Mouse (Mus musculus) stomach, postnatal 0 days (tissue): ENCODE measurements around the gene Trim66. TPM values are rescaled to one million over a fixed set of nuclear protein-coding genes. Genes with fewer than 3 reads are reported as not detected.

Source experiments
- ATAC-seq: fragments of 200-750 bp; cut with Nextera tagmentation; 2 replicates; pipeline ENCODE4 v1.8.0; 2017; ENCODE audit not compliant: low FRiP score, low TSS enrichment
- DNase-seq: peaks from one replicate; pipeline ENCODE4 v3.0.0-alpha.2; 2016; ENCODE audit warnings: low spot score
- H3K27ac ChIP-seq: fragments of 300-500 bp; sonication (generic); replicated peaks from 2 replicates; pipeline ENCODE4 v1.5.1; 2014; ENCODE audit warnings: mild to moderate bottlenecking, control low read depth
- H3K27me3 ChIP-seq: fragments of 300-500 bp; sonication (generic); 2 replicates; pipeline ENCODE4 v1.6.1; 2014; ENCODE audit warnings: low read length; ENCODE audit not compliant: control insufficient read depth, insufficient read depth
- H3K36me3 ChIP-seq: fragments of 300-500 bp; sonication (generic); 2 replicates; pipeline ENCODE4 v1.6.1; 2014; ENCODE audit warnings: low read length, mixed read lengths; ENCODE audit not compliant: control insufficient read depth, insufficient read depth
- H3K4me1 ChIP-seq: fragments of 300-500 bp; sonication (generic); replicated peaks from 2 replicates; pipeline ENCODE4 v1.6.1; 2014; ENCODE audit warnings: antibody characterized with exemption; ENCODE audit not compliant: control insufficient read depth, insufficient read depth
- H3K4me2 ChIP-seq: fragments of 300-500 bp; sonication (generic); replicated peaks from 2 replicates; pipeline ENCODE4 v1.6.1; 2014; ENCODE audit warnings: low read depth, mild to moderate bottlenecking, control low read depth, moderate library complexity
- H3K4me3 ChIP-seq: fragments of 300-500 bp; sonication (generic); 2 replicates; pipeline ENCODE4 v1.5.1; 2014; ENCODE audit warnings: low read depth, low read length, control low read depth
- H3K9ac ChIP-seq: fragments of 300-500 bp; sonication (generic); 2 replicates; pipeline ENCODE4 v1.6.1; 2014; ENCODE audit warnings: mild to moderate bottlenecking, low read length, control low read depth, mixed read lengths
- H3K9me3 ChIP-seq: fragments of 300-500 bp; sonication (generic); 2 replicates; pipeline ENCODE4 v1.6.1; 2016; ENCODE audit warnings: low read length; ENCODE audit not compliant: control insufficient read depth
- CTCF ChIP-seq: IDR thresholded peaks from 2 replicates; pipeline ENCODE4 v1.5.1; 2016; ENCODE audit warnings: antibody characterized with exemption, low read depth, mild to moderate bottlenecking, moderate library complexity
- EP300 ChIP-seq: optimal IDR thresholded peaks from 2 replicates; pipeline ENCODE3; 2016; ENCODE audit warnings: antibody characterized with exemption
- WGBS: fragments of 180-500 bp; shearing (Covaris S2); extraction: QIAGEN DNeasy Blood & Tissue Kit; methylation state at CpG from one replicate; pipeline ENCODE4 v1.1.7; 2014; 5-methylcytosine and 5-hydroxymethylcytosine counted together
- polyA plus RNA-seq: library from polyadenylated mRNA; unstranded; fragments of >200 nt; fragmentation: Nextera tagmentation; extraction: Ambion mirVana; gene quantifications from 2 replicates; pipeline ENCODE4 v1.2.1, GENCODE M21; 2015

Trim66 gene
- polyA plus RNA-seq, 1 experiment from 2014 or later = 0.02 TPM

GRCm38 (mm10) chr7:109532691-109533090 is 24.8 kb upstream of the Trim66 start:
- no peaks in the 10 kb centered on the region for H3K9me3 ChIP-seq
- no peaks in the 10 kb centered on the region for H3K27me3 ChIP-seq
- peaks cover 8% of the 10 kb centered on the region for H3K36me3 ChIP-seq
- H3K4me2 ChIP-seq = no peak overlapping the region
- no peak overlapping the region for H3K4me3 ChIP-seq
- no peak for ATAC-seq
- WGBS = 55% methylated on average over 3 of the region's 3 CpGs
- H3K4me1 ChIP-seq = no peaks in the 10 kb centered on the region
- peak overlapping the region; percentile 18; the same call in 1 of the 2 replicates for H3K27ac ChIP-seq
- no peak overlapping the region for H3K9ac ChIP-seq
- TF ChIP-seq CTCF (no peak), EP300 (no peak)
- no peak for DNase-seq

GRCm38 (mm10) chr7:109531501-109531900 is 23.6 kb upstream of the Trim66 start:
- Histone ChIP-seq H3K27me3 (no peaks in the 10 kb centered on the region), H3K4me3 (no peak overlapping the region), H3K27ac (0 out of 2 replicates have a peak overlapping the region, but pooled peaks have one; percentile 24), H3K36me3 (peaks cover 8% of the 10 kb centered on the region), H3K9ac (no peak overlapping the region), H3K4me1 (no peaks in the 10 kb centered on the region), H3K9me3 (no peaks in the 10 kb centered on the region), H3K4me2 (no peak overlapping the region)
- ATAC-seq = no peak
- DNase-seq = no peak
- WGBS = 74% methylated on average over 5 of the region's 5 CpGs
- TF ChIP-seq EP300 = no peak
- no peak for TF ChIP-seq CTCF

- no peak overlapping the region for H3K27ac ChIP-seq
- TF ChIP-seq EP300 (no peak), CTCF (no peak)
- no peak overlapping the region for H3K4me2 ChIP-seq
- H3K36me3 ChIP-seq = peaks cover 18% of the 10 kb centered on the region
- 92% methylated on average over 2 of the region's 2 CpGs for WGBS
- H3K4me3 ChIP-seq = no peak overlapping the region
- ATAC-seq = no peak
- no peaks in the 10 kb centered on the region for H3K9me3 ChIP-seq
- no peak overlapping the region for H3K9ac ChIP-seq
- no peak for DNase-seq
- no peaks in the 10 kb centered on the region for H3K4me1 ChIP-seq
- H3K27me3 ChIP-seq = no peaks in the 10 kb centered on the region
Measured at GRCm38 (mm10) chr7:109529741-109530140, 21.8 kb upstream of the Trim66 start.

- Histone ChIP-seq H3K4me2 (no peak overlapping the region), H3K4me3 (no peak overlapping the region), H3K36me3 (peaks cover 18% of the 10 kb centered on the region), H3K27ac (no peak overlapping the region; the same call in 1 of the 2 replicates), H3K9me3 (no peaks in the 10 kb centered on the region), H3K27me3 (no peaks in the 10 kb centered on the region), H3K9ac (0 out of 2 replicates have a peak overlapping the region, but pooled peaks have one; percentile 8), H3K4me1 (no peaks in the 10 kb centered on the region)
- peak; percentile 43 for DNase-seq
- TF ChIP-seq EP300 = no peak
- TF ChIP-seq CTCF = peak; percentile 84
- 13% methylated on average over 3 of the region's 3 CpGs for WGBS
- ATAC-seq = peak; percentile 67; the same call in 1 of the 2 replicates
Measured at GRCm38 (mm10) chr7:109528356-109528755, 20.4 kb upstream of the Trim66 start.

- Histone ChIP-seq H3K4me1 (no peaks in the 10 kb centered on the region), H3K27me3 (no peaks in the 10 kb centered on the region), H3K4me2 (no peak overlapping the region), H3K4me3 (no peak overlapping the region), H3K9me3 (no peaks in the 10 kb centered on the region), H3K36me3 (peaks cover 23% of the 10 kb centered on the region), H3K27ac (no peak overlapping the region; the same call in 1 of the 2 replicates), H3K9ac (no peak overlapping the region)
- ATAC-seq = no peak
- TF ChIP-seq CTCF = no peak
- no peak for TF ChIP-seq EP300
- 37% methylated on average over 3 of the region's 3 CpGs for WGBS
- no peak for DNase-seq
Measured at GRCm38 (mm10) chr7:109527536-109527935, 19.6 kb upstream of the Trim66 start.

- no peak overlapping the region for H3K9ac ChIP-seq
- no peaks in the 10 kb centered on the region for H3K9me3 ChIP-seq
- peaks cover 21% of the 10 kb centered on the region for H3K36me3 ChIP-seq
- ATAC-seq (no peak), DNase-seq (no peak)
- H3K4me1 ChIP-seq = no peaks in the 10 kb centered on the region
- TF ChIP-seq EP300 = no peak
- TF ChIP-seq CTCF = no peak
- H3K4me3 ChIP-seq = no peak overlapping the region
- H3K27me3 ChIP-seq = no peaks in the 10 kb centered on the region
- WGBS = 65% methylated on average over 16 of the region's 16 CpGs
- H3K4me2 ChIP-seq = no peak overlapping the region
- H3K27ac ChIP-seq = no peak overlapping the region; the same call in 1 of the 2 replicates
Measured at GRCm38 (mm10) chr7:109525740-109526663, 18.1 kb upstream of the Trim66 start.
